Mouse (Mus musculus) left cerebral cortex, adult 18-20 months (tissue): ENCODE data around the gene Olfr691. TPM values are rescaled to one million over a fixed set of nuclear protein-coding genes. Genes with fewer than 3 reads are reported as not detected.
"Not testable (repeated sequence)": the region's sequence is repeated elsewhere in the genome, so short reads cannot be mapped to it uniquely, and the experiment has no call there.

Experiments used
- DNase-seq, 2 experiments: peaks; one replicate each; pipeline ENCODE4 v3.0.0; 2021 to 2022; ENCODE audit warnings: low spot score in 2 of 2, mixed read lengths in 1 of 2
- long read RNA-seq, 2 experiments: library from polyadenylated mRNA; stranded (forward); transcript quantifications; one replicate each; pipeline ENCODE4 v2.0.0; 2021
- total RNA-seq, 2 experiments: library from RNA; stranded (reverse); gene quantifications; 2 replicates each; pipeline ENCODE4 v1.2.3; 2021

Gene Olfr691
- under 1 TPM; 0.56 to 0.98 TPM for total RNA-seq
- long read RNA-seq, experiment 1, result 0 reads
- long read RNA-seq, experiment 2, result 0 reads

GRCm38 (mm10) chr7:105342170-105342569 is at the start of gene Olfr691:
Olfr691 (minus strand) TSS chr7:105342270.
- DNase-seq, result no peak

DNA sequence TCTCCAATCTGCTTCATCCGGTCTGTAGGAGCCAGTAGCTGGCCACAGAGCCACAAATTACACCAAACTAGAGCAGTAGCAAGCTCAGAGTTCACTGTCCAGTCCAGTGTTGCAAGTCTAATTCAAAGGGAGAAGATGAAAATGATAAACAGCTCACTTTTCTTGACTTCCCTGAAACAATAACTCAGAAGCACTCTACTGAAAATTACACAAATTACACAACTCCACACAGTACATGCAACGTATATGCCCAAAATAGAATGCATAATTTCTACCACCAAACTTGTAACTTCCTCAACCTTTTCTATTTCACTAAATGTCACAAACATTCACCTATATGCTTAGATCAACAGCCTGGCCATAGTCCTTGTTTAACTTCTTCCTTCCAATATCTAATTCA is 48.2 kb upstream of the Olfr691 start:
- DNase-seq, result no peak

- no peak for DNase-seq
Observed at GRCm38 (mm10) chr7:105387696-105388095, 45.6 kb upstream of the Olfr691 start.

- DNase-seq, result no peak
Observed at GRCm38 (mm10) chr7:105380329-105380728, 38.3 kb upstream of the Olfr691 start.

DNA sequence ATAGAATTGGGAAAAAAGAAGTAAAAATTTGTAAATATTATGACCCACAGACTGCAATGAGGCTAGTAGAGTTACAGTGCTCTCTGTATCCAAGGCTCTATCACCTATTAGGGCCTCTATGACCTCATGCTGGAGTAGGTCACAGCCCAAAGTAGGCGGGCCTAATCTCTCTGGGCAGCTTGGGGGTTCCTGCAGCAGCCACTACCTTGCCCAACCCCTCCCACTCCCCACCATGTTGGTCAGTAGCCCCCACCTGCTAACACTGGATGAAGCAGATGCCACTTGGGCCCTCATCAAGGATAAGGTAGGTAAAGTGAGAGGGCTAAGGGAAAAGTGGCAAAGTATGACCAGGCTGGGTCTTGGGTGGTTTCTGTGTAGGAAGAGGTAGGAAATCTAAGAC is 32.8 kb upstream of the Olfr691 start, which contains the start of gene Gm5901:
Gene Gm5901, plus strand, starts transcription at position 173 of the 400 bp plus-strand sequence.
- no peak for DNase-seq

- DNase-seq, result no peak
Observed at GRCm38 (mm10) chr7:105373976-105374375, 31.9 kb upstream of the Olfr691 start.

DNA sequence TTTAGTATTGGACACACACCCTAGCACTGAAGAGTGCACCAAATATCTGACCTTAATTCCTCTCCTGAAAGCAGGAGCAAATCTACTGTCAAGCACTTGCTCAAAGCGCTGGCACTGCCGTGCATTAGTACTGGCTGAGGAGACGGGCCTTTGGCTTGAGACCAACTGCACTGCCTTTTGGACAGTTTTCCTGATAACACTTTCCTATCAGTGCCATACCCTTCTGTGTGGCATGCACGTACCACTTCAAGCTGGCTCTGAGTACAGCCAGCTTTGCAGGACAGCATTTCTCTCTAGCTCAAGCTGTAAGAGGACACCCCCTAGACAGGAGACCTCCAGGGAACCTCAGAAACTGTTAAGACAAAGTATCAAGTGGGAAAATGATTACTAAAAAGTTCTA is 31.4 kb upstream of the Olfr691 start:
- DNase-seq, result no peak

GRCm38 (mm10) chr7:105372912-105373311 is 30.8 kb upstream of the Olfr691 start:
- DNase-seq, result no peak

GRCm38 (mm10) chr7:105368521-105368920 is 26.5 kb upstream of the Olfr691 start:
- DNase-seq, result no peak

- DNase-seq, result no peak
Observed at GRCm38 (mm10) chr7:105367930-105368329, 25.9 kb upstream of the Olfr691 start, which contains the start of gene Olfr692. Olfr692 (plus strand) TSS chr7:105368230.

GRCm38 (mm10) chr7:105367268-105367667 is 25.2 kb upstream of the Olfr691 start:
- no peak for DNase-seq

DNA sequence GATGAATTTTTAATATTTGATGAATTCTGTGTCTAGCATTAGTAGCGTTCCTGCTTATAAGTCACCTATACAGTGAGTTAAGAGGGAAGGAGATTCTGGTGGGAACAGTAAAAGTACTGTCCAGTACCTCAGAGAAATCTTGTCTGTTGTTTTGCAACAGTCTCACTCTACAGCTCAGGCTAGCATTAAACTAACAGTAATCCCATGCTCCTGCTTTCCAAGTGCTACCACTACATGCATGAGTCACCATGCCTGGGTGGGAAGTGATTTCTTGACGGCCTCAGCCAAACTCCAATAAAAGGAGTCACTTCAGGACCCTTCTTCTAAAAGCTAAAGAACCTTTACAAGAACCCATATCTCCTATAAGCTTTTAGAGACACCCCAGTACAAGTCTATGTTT is 19.6 kb upstream of the Olfr691 start:
- DNase-seq, result no peak

GRCm38 (mm10) chr7:105356487-105356886 is 14.4 kb upstream of the Olfr691 start:
- DNase-seq, result not testable (repeated sequence)

GRCm38 (mm10) chr7:105356064-105356463 is 14.0 kb upstream of the Olfr691 start:
- DNase-seq, result not testable (repeated sequence)

- DNase-seq, result no peak
Observed at GRCm38 (mm10) chr7:105342752-105343151, 682 bp upstream of the Olfr691 start.

GRCm38 (mm10) chr7:105334004-105334403 is 8.1 kb downstream of the Olfr691 start, which contains the start of gene Olfr690:
Olfr690 (minus strand) TSS chr7:105334104.
- DNase-seq, result no peak

- DNase-seq, result no peak
Observed at GRCm38 (mm10) chr7:105325302-105325701, 16.8 kb downstream of the Olfr691 start.

DNA sequence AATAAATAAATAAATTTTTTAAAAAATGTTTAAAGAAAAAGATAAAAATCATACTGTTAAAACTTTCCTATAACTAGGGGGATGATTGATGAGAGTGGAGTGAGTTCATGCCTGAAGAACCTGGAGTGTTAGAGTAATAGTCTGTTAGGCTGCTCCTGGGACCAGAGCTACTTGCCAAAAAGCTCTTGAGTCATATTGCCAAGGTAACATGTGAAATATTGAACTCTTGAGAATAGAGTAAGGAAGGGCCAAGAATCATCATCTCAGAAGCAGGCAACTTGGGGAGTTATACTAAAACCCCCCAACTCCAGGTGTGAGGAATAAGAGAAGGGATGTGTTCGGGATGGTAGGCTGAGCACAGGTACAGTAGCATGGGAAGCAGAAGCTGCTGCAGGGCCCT is 31.2 kb downstream of the Olfr691 start, which contains the start of gene Olfr689:
Gene Olfr689, plus strand, starts transcription at position 301 of the 400 bp plus-strand sequence.
- no peak for DNase-seq

- DNase-seq, result no peak
Observed at GRCm38 (mm10) chr7:105290051-105290450, 52.0 kb downstream of the Olfr691 start.

DNA sequence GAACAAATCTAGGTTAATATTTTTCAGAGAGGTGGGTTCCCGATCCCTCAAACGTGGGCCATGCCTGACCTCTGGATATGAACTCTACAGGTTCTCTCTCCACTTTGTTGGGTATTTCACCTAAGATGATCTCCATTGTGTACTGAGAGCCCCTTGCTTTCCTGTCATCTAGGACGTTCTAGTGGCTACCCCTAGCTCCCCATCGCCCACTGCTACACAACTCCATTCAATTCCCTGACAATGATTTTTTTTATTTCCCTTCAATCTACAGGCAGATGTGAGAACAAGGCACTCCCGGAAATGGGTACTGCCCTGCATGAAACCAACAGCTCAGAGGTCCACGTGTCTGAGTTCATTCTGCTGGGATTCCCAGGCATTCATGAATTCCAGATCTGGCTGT is 54.3 kb downstream of the Olfr691 start, which contains the start of gene Olfr688:
Gene Olfr688, plus strand, starts transcription at position 301 of the 400 bp plus-strand sequence.
- no peak for DNase-seq
